Mouse (Mus musculus) stomach, embryonic 14.5 days (tissue): ENCODE data around the gene Igsf23. TPM values are rescaled to one million over a fixed set of nuclear protein-coding genes. Genes with fewer than 3 reads are reported as not detected.

Experiments used
- polyA plus RNA-seq: library from polyadenylated mRNA; unstranded; fragments of >200 nt; fragmentation: Nextera tagmentation; extraction: Ambion mirVana; gene quantifications from 2 replicates; pipeline ENCODE4 v1.2.1, GENCODE M21; 2014

Igsf23 gene
- polyA plus RNA-seq, 1 experiment from 2014 or later = 0.71 TPM

Other genes with a start within 250 kb of the Igsf23 start
- gene Tomm40, start 235.3 kb downstream of the Igsf23 start, polyA plus RNA-seq = 91.2 and 108 TPM in 2 replicates
- gene Nectin2, start 200.3 kb downstream of the Igsf23 start, polyA plus RNA-seq = 106 and 113 TPM in 2 replicates
- 156 and 164 TPM in 2 replicates for gene Bcam, start 179.7 kb downstream of the Igsf23 start, polyA plus RNA-seq
- gene Cblc, start 153.9 kb downstream of the Igsf23 start, polyA plus RNA-seq = 15.1 and 17.7 TPM in 2 replicates
- gene Bcl3, start 128.0 kb downstream of the Igsf23 start, polyA plus RNA-seq = 10.7 and 11.5 TPM in 2 replicates
- gene Gm19345, start 98.8 kb downstream of the Igsf23 start, polyA plus RNA-seq = not detected in 2 replicates
- gene Ceacam16, start 89.5 kb downstream of the Igsf23 start, polyA plus RNA-seq = not detected in 2 replicates
- gene Ceacam19, start 62.8 kb downstream of the Igsf23 start, polyA plus RNA-seq = 0.14 and 0.41 TPM in 2 replicates
- 10.4 and 11.7 TPM in 2 replicates for gene Pvr, start 29.6 kb downstream of the Igsf23 start, polyA plus RNA-seq
- gene Ceacam20, start 14.7 kb upstream of the Igsf23 start, polyA plus RNA-seq = not detected in 2 replicates
- gene Nlrp9b, start 40.7 kb upstream of the Igsf23 start, polyA plus RNA-seq = not detected in 2 replicates
- gene Vmn1r91, start 148.9 kb upstream of the Igsf23 start, polyA plus RNA-seq = not detected in 2 replicates
- gene Gm16442, start 171.8 kb upstream of the Igsf23 start, polyA plus RNA-seq = not detected in 2 replicates
- not detected in 2 replicates for gene Vmn1r93, start 188.3 kb upstream of the Igsf23 start, polyA plus RNA-seq
- not detected in 2 replicates for gene Vmn1r94, start 217.6 kb upstream of the Igsf23 start, polyA plus RNA-seq
- not detected in 2 replicates for gene Vmn1r95, start 243.0 kb upstream of the Igsf23 start, polyA plus RNA-seq